Mouse (Mus musculus): ENCODE measurements around the gene Unc13d. TPM values are rescaled to one million over a fixed set of nuclear protein-coding genes. Genes with fewer than 3 reads are reported as not detected.

The Unc13d gene
- total RNA-seq, 2 experiments from 2014 or later, result 1.3 to 2.1 TPM

- H3K4me3 ChIP-seq, result no peak overlapping the region
- TF ChIP-seq CTCF (conservative IDR thresholded peaks at IDR 0.05), result no peak
- H3K27ac ChIP-seq, result no peak overlapping the region
- no peak for DNase-seq (ENCODE audit: low spot score in 2 of 2)
Observed at GRCm38 (mm10) chr11:116045173-116045572, 32.6 kb downstream of the Unc13d start.

GRCm38 (mm10) chr11:116043286-116043685, 34.5 kb downstream of the Unc13d start:
- DNase-seq (ENCODE audit: low spot score in 2 of 2), result no peak
- H3K4me3 ChIP-seq, result no peak overlapping the region
- no peak overlapping the region for H3K27ac ChIP-seq
- TF ChIP-seq CTCF (conservative IDR thresholded peaks at IDR 0.05), result no peak

DNA sequence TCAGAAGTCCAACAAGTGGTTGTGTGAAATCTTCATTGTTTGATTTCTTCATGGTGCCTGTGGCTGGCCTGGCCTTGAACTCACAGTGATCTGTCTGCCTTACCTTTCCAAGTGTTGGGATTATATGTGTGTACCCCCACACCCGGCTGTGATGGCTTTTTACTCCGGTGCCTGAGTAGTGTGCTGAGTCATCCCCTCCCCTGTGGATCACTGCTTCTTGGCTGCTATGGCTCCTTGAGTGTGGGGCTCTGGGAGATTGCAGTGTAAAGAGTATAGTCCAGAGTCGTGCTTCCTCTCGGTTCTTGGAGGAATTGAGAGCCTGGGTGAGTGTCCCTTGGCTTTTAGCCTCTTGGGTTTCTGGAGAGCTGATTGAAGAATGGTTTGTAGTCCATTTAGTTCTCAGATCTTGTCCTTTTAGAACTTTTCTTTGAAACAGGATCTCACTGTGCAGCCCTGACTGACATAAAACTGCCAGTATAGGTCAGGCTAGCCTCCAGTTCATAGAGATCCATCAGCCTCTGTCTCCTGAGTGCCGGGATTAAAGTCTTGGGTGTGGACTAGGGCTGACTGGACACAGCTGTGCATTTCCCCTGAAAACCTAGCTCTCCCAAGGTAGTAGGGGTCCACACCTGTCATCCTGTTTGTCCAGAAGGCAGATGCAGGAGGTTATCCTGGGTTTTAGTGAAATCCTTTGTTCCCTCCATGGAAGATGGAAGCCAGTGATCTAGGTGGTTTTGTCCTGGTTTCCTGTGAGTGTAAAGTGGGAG, 35.2 kb downstream of the Unc13d start:
- DNase-seq (ENCODE audit: low spot score in 2 of 2), result no peak
- H3K4me3 ChIP-seq, result no peak overlapping the region
- TF ChIP-seq CTCF (conservative IDR thresholded peaks at IDR 0.05), result no peak
- no peak overlapping the region for H3K27ac ChIP-seq

DNA sequence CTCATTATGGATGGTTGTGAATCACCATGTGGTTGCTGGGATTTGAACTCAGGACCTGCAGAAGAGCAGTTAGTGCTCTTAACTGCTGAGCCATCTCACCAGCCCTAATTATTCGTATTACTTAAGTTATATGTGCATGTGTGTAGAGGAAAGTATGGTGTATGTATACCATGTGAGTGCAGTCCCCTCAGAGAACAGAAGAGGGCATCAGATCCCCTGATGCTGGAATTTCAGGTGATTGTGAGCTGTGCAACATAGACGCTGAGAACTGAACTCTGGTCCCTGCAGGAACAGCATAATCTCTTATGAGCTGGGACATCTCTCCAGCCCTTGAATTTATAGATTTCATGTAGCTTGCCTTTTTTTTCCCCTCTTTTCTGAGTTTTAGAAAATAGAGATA, 35.9 kb downstream of the Unc13d start:
- TF ChIP-seq CTCF (conservative IDR thresholded peaks at IDR 0.05), result peak; percentile 46
- no peak for DNase-seq (ENCODE audit: low spot score in 2 of 2)

DNA sequence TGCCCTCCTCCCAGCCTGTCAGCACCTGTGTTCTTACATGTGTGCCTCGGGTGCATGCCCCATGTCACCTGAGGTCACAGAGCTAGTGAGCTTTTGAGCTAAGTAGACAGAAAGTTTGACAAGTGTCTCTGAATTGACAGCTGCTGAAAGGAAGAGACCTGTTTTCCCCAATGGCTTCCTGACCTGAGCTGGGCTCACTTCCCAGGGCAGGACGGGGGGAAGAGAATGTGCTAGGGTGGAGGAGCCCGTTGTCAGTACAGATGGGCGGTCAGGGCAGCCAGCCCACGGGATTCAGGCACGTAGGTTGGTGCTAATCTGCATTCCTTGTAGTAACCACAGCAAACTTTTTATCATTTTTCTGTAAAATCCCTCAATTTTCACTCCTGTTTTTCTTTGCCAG, 37.2 kb downstream of the Unc13d start:
- Histone ChIP-seq H3K27ac (no peak overlapping the region), H3K4me3 (no peak overlapping the region)
- no peak for DNase-seq (ENCODE audit: low spot score in 2 of 2)
- no peak for TF ChIP-seq CTCF (conservative IDR thresholded peaks at IDR 0.05)

More for the DNA sequence above, 35.9 kb downstream of the Unc13d start:
- H3K4me3 ChIP-seq, result no peak overlapping the region
- no peak overlapping the region for H3K27ac ChIP-seq

GRCm38 (mm10) chr11:116037826-116038225, 39.9 kb downstream of the Unc13d start:
- no peak for TF ChIP-seq CTCF (conservative IDR thresholded peaks at IDR 0.05)
- no peak overlapping the region for H3K27ac ChIP-seq
- DNase-seq (ENCODE audit: low spot score in 2 of 2), result no peak
- no peak overlapping the region for H3K4me3 ChIP-seq

GRCm38 (mm10) chr11:116036671-116037070, 41.1 kb downstream of the Unc13d start:
- TF ChIP-seq CTCF (conservative IDR thresholded peaks at IDR 0.05), result no peak
- peak overlapping the region; percentile 66; the same call in 1 of the 2 replicates for H3K27ac ChIP-seq
- no peak overlapping the region for H3K4me3 ChIP-seq
- DNase-seq (ENCODE audit: low spot score in 2 of 2), result no peak

DNA sequence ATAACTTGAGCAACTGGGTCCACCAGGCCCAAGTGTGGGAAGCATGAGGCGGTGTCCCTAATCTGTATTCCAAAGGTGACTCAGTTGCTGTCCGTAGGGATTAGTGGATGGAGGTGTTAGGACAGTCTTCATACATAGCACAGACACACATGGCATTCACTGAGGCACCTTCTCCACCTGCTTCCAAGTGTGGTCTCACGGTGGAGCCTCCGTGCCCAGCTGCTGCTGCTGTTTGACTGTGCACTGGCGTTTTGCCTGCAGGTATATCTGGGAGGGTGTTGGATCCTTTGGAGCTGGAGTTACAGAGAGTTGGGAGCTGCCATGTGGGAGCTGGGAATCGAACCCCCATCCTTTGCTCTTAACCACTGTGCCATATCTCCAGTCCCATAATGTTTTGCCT, 43.2 kb downstream of the Unc13d start:
- no peak for TF ChIP-seq CTCF (conservative IDR thresholded peaks at IDR 0.05)
- Histone ChIP-seq H3K4me3 (no peak overlapping the region), H3K27ac (no peak overlapping the region)
- no peak for DNase-seq (ENCODE audit: low spot score in 2 of 2)

DNA sequence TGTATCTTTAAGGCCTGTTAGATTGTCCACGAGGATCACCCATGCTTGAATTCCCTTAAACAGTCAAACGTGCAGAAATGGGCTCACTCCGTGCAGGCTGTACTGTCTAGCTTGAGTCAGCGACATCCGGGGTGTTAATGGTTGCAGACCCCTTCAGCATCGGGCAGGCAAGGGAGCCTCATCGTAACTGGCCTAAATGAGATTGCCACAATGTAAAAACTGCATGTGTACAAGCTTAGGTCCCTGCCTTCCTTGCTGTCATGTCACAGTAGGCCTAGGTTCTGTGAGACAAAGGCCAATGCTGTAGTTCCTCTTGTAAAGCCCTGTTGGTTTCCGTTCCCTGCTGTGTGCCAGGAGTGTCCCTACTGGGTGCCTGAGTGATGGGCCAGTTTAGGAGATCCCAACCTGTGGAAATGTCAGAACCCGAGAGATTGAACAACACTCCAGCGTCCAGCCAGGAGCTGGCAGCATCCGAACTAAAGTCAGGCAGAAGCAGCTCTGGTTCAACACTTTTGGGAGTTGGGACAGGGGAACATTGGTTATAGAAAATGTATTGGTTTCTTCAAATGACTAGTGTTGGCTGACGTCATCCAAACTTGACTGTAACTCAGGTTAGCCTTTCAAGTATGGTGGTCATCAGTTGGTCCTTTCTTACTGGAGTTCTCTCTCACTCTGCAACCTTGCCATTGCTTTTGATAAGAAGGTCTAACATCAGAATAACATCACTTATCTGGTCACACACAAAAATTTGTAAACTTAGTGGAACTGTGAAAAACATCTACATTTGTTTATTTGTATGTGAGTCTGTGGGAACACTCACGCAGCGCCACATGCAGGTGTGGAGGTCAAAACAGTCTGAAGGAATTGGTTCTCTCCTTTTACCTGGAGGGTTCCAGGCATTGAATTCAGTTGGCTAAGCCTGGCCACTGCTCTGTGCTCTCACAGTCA, 46.6 kb downstream of the Unc13d start:
- TF ChIP-seq CTCF (conservative IDR thresholded peaks at IDR 0.05), result no peak
- peak in 1 of 2 experiments; percentile 23 for DNase-seq (ENCODE audit: low spot score in 2 of 2)

GRCm38 (mm10) chr11:116030088-116030897, 47.5 kb downstream of the Unc13d start, which contains the start of gene Unk:
Gene Unk, plus strand, starts transcription at chr11:116030322.
- TF ChIP-seq CTCF (conservative IDR thresholded peaks at IDR 0.05), result no peak
- DNase-seq (ENCODE audit: low spot score in 2 of 2), result peak; percentile 96 to 99
- Histone ChIP-seq H3K4me3 (peak within 1 kb of the TSS; percentile 77), H3K27ac (peak within 1 kb of the TSS; percentile 100)

More for the DNA sequence above, 46.6 kb downstream of the Unc13d start:
- peak overlapping the region; percentile 77 for H3K4me3 ChIP-seq
- H3K27ac ChIP-seq, result peak overlapping the region; percentile 100

DNA sequence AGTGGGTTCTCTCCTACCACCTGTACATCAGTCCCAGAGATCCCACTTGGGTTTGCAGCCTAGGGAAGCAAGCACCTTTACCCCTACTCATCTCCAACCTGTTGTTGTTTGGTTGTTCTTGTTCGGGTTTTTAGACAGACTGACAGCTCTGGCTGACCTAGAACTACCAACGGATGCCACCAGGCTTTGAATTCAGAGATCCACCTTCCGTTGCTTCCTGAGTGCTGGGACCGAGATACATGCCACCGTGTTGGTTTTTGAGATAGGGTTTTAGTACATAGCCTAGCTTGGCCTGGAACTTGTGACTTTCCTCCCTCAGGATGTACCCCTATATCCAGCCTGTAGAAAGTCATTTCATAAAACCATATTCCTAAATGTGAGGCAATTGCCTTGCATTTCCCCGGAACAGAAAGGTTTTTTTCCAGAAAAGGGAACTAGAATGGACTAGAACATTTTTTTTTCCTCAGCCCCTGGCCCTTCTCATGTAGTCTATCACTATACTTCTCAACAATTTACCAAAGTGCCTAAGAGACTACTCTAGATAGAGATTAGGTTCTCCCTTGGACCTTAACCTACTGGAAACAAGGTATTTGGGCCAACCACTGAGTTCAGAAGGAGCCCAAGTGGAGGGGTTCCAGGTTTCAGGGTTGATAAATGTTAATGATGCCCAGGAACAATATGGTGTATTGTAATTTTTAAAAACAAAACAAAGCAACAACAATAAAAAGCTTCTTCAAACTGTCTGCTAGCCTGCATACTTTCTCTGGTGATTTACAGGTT, 48.5 kb downstream of the Unc13d start:
- Histone ChIP-seq H3K4me3 (peak overlapping the region; percentile 77), H3K27ac (peak overlapping the region; percentile 100)
- no peak for DNase-seq (ENCODE audit: low spot score in 2 of 2)
- TF ChIP-seq CTCF (conservative IDR thresholded peaks at IDR 0.05), result no peak; the same call in 1 of the 2 replicates
